Mouse (Mus musculus) MEL-GATA-1-ER (cell line): Measurements from ENCODE around the gene Scgb2b11.
"Not testable (repeated sequence)": the region's sequence is repeated elsewhere in the genome, so short reads cannot be mapped to it uniquely, and the experiment has no call there.

Experiments
- DNase-seq: peaks from one replicate; pipeline ENCODE4 v3.0.0-alpha.2; 2012; ENCODE audit warnings: low read depth; ENCODE audit errors: extremely low read depth

Scgb2b11 gene

GRCm38 (mm10) chr7:32211045-32211444 lies at the start of gene Scgb2b11:
Gene Scgb2b11 (minus strand): TSS chr7:32211145.
- DNase-seq, result not testable (repeated sequence)

- DNase-seq, result not testable (repeated sequence)
These were observed 11.6 kb upstream of the Scgb2b11 start, which contains the start of gene Scgb1b11 for GRCm38 (mm10) chr7:32222540-32222939. Gene Scgb1b11 (plus strand): TSS chr7:32222840.
